Mouse (Mus musculus): ENCODE measurements around the gene Shc2. TPM values are rescaled to one million over a fixed set of nuclear protein-coding genes. Genes with fewer than 3 reads are reported as not detected.

Shc2 gene
- polyA plus RNA-seq, 1 experiment from 2014 or later: 0.08 TPM

DNA sequence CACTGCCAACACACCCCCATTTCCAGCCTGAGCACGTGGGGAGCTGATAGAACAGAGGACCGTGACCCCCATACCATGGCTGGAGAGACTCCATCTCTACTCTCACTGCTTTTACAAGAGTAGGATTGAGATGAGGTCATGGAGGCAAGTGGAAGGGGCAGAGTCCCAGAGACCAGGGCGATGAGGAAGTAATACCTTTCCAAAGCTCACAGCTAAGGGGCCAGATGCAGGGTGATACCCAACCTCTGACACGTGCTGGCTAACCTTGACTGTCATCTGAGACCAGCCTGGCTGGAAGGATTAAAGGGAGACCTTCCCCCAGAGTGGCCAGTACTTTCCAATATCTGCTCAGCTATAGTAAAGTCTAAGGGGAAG is 50.0 kb downstream of the Shc2 start:
- no peak for ATAC-seq (ENCODE audit: low read depth)
- no peak overlapping the region for H3K9ac ChIP-seq (ENCODE audit: low read depth, low read length)

DNA sequence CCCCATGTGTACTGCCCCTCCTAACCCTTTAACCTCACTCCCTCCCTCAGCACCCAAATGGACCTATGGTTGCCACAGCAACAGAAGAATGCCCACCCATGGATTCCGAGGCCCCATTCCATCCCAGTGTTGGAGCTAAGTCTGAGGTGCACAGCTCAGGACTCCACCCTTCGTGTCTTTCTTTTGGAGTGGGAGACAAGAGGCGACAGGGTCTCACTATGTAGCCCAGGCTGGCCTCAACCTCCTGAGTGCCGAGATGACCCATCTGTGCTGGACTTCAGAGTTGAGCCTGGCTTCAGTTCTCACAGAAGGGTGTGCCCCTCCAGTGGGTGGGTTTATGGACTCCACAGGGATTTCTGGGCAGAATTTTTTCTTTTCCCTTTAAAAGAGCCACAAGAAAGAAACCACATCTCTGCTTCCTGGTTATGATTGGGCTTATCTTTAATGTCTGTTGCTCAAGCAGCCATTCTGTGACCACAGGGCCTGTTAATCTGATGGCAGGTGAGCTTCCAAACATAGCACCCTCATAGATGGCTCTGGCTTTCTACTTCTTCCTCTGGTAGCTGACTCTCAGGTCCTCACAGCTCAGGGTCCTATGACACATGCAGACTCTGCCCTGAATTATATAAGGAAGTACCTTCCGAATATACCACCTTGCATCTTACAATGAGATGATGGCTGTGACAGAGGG is 50.5 kb downstream of the Shc2 start, which contains the start of gene Theg:
Gene Theg, minus strand, starts transcription at position 271 of the 691 bp plus-strand sequence.
- H3K27ac ChIP-seq (ENCODE audit: low read length): no peak within 1 kb of the TSS
- no peak within 1 kb of the TSS for H3K4me2 ChIP-seq (ENCODE audit: low read depth, low read length)
- H3K4me1 ChIP-seq (ENCODE audit: control insufficient read depth, low read depth, low read length): no peaks in the 10 kb centered on the region
- H3K4me3 ChIP-seq (ENCODE audit: low read depth, low read length): no peak within 1 kb of the TSS
- H3K27me3 ChIP-seq (ENCODE audit: control insufficient read depth, insufficient read depth, low read depth, low read length): no peaks in the 10 kb centered on the region
- 60% methylated on average over 5 of the region's 5 CpGs for WGBS (ENCODE audit: insufficient replicate concordance)
- H3K9ac ChIP-seq (ENCODE audit: low read depth, low read length): no peak within 1 kb of the TSS
- no peaks in the 10 kb centered on the region for H3K9me3 ChIP-seq (replicated peaks; ENCODE audit: control insufficient read depth, low read length)
- H3K36me3 ChIP-seq (ENCODE audit: control insufficient read depth, insufficient read depth): no peaks in the 10 kb centered on the region
- ATAC-seq (ENCODE audit: low read depth): no peak

More for the DNA sequence above, 50.0 kb downstream of the Shc2 start:
- H3K27me3 ChIP-seq (ENCODE audit: control insufficient read depth, insufficient read depth, low read depth, low read length): no peaks in the 10 kb centered on the region
- H3K4me1 ChIP-seq (ENCODE audit: control insufficient read depth, low read depth, low read length): no peaks in the 10 kb centered on the region
- WGBS (ENCODE audit: insufficient replicate concordance): 42% methylated on average over 4 of the region's 4 CpGs
- H3K4me2 ChIP-seq (ENCODE audit: low read depth, low read length): no peak overlapping the region
- H3K27ac ChIP-seq (ENCODE audit: low read length): no peak overlapping the region
- no peaks in the 10 kb centered on the region for H3K36me3 ChIP-seq (ENCODE audit: control insufficient read depth, insufficient read depth)
- H3K4me3 ChIP-seq (ENCODE audit: low read depth, low read length): no peak overlapping the region
- no peaks in the 10 kb centered on the region for H3K9me3 ChIP-seq (replicated peaks; ENCODE audit: control insufficient read depth, low read length)

DNA sequence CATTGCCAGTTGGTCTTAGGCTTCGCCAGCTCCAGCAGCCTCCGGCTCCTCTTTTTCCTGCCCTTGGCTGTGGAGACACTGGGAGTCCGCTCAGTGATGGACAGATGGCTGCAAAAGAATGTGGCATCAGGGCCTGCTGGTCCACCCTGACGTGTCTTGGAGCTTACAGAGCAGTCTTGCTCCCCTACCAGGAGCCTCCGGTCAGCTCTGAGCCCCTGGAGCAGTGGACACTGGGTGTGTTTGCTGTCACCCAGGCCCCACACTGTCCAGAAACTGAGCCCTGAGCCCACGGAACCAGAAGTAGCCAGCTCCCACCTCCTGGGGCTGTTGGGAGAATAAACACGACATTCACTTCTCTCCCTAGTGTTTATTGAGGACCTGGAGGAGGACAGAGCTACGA is 51.5 kb downstream of the Shc2 start:
- no peak overlapping the region for H3K27ac ChIP-seq (ENCODE audit: low read length)
- ATAC-seq (ENCODE audit: low read depth): no peak
- H3K36me3 ChIP-seq (ENCODE audit: control insufficient read depth, insufficient read depth): no peaks in the 10 kb centered on the region
- H3K4me3 ChIP-seq (ENCODE audit: low read depth, low read length): no peak overlapping the region
- no peaks in the 10 kb centered on the region for H3K9me3 ChIP-seq (replicated peaks; ENCODE audit: control insufficient read depth, low read length)
- H3K4me1 ChIP-seq (ENCODE audit: control insufficient read depth, low read depth, low read length): no peaks in the 10 kb centered on the region
- no peaks in the 10 kb centered on the region for H3K27me3 ChIP-seq (ENCODE audit: control insufficient read depth, insufficient read depth, low read depth, low read length)
- H3K4me2 ChIP-seq (ENCODE audit: low read depth, low read length): no peak overlapping the region
- WGBS (ENCODE audit: insufficient replicate concordance): 52% methylated on average over 8 of the region's 8 CpGs
- no peak overlapping the region for H3K9ac ChIP-seq (ENCODE audit: low read depth, low read length)

DNA sequence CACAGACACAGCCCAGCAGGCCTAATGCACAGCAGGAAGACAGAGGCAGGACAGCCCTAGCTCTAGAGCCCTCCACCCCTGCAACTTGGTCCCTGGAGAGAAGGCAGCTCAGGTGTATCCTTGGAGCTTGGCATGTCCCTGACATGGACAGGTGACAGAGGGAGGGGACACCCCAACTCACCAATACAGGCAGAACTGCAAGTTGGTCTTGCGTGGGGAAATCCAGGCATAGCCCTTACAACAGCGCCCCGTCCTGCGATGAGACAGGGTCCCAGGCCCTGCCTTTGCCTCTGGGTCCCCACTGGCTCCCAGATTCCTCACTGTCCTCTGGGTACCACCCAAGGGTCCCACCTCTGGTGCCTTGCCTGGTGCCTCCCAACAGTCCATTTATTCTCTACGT is 52.0 kb downstream of the Shc2 start:
- 73% methylated on average over 5 of the region's 5 CpGs for WGBS (ENCODE audit: insufficient replicate concordance)
- H3K4me2 ChIP-seq (ENCODE audit: low read depth, low read length): no peak overlapping the region
- no peak overlapping the region for H3K4me3 ChIP-seq (ENCODE audit: low read depth, low read length)
- no peaks in the 10 kb centered on the region for H3K4me1 ChIP-seq (ENCODE audit: control insufficient read depth, low read depth, low read length)
- H3K27ac ChIP-seq (ENCODE audit: low read length): no peak overlapping the region
- no peaks in the 10 kb centered on the region for H3K9me3 ChIP-seq (replicated peaks; ENCODE audit: control insufficient read depth, low read length)
- no peaks in the 10 kb centered on the region for H3K27me3 ChIP-seq (ENCODE audit: control insufficient read depth, insufficient read depth, low read depth, low read length)
- ATAC-seq (ENCODE audit: low read depth): no peak
- H3K36me3 ChIP-seq (ENCODE audit: control insufficient read depth, insufficient read depth): no peaks in the 10 kb centered on the region
- no peak overlapping the region for H3K9ac ChIP-seq (ENCODE audit: low read depth, low read length)

DNA sequence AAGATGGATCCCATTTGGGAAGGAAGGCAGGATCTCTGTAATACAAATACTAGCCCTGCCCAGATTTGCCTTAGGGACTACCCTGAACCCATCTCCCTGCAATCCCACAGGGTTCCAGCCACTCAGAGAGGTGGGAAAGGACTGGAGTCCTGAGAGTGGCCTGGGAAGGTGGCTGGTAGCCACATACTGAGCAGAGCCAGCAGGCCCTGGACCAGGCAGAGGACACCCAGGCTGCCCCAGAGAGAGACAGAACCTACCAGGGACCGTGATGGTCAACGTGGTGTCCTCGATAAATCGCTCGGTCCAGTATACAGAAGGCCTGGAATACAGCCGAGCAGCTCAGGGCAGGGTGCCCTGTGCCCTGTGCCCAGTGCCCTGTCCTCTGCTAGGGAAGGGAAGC is 52.6 kb downstream of the Shc2 start:
- no peaks in the 10 kb centered on the region for H3K4me1 ChIP-seq (ENCODE audit: control insufficient read depth, low read depth, low read length)
- ATAC-seq (ENCODE audit: low read depth): no peak
- H3K9ac ChIP-seq (ENCODE audit: low read depth, low read length): no peak overlapping the region
- no peaks in the 10 kb centered on the region for H3K36me3 ChIP-seq (ENCODE audit: control insufficient read depth, insufficient read depth)
- no peak overlapping the region for H3K4me2 ChIP-seq (ENCODE audit: low read depth, low read length)
- H3K4me3 ChIP-seq (ENCODE audit: low read depth, low read length): no peak overlapping the region
- no peak overlapping the region for H3K27ac ChIP-seq (ENCODE audit: low read length)
- WGBS (ENCODE audit: insufficient replicate concordance): 70% methylated on average over 6 of the region's 6 CpGs
- no peaks in the 10 kb centered on the region for H3K9me3 ChIP-seq (replicated peaks; ENCODE audit: control insufficient read depth, low read length)
- H3K27me3 ChIP-seq (ENCODE audit: control insufficient read depth, insufficient read depth, low read depth, low read length): no peaks in the 10 kb centered on the region

DNA sequence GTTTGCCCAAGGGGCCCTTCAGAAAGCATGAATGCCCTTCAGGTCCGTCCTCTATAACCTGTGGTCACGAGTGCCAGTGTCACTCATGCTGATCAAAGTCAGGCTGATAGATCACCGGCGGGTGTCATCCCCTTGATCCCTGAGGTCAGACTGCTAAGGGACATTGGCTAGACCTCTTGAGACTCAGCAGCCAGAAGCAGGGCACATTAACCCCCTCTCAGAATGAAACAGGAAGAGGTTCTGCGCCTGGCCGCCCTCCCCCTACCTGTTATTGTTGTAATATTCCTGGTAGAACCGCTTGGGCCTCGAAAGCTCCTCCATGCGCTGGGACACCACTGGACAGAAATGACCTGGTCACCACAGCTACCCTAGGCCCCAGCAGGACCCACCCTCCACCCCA is 53.3 kb downstream of the Shc2 start:
- Histone ChIP-seq H3K9me3 (replicated peaks; ENCODE audit: control insufficient read depth, low read length) (no peaks in the 10 kb centered on the region), H3K36me3 (ENCODE audit: control insufficient read depth, insufficient read depth) (no peaks in the 10 kb centered on the region), H3K4me2 (ENCODE audit: low read depth, low read length) (no peak overlapping the region), H3K27ac (ENCODE audit: low read length) (no peak overlapping the region), H3K4me3 (ENCODE audit: low read depth, low read length) (no peak overlapping the region), H3K27me3 (ENCODE audit: control insufficient read depth, insufficient read depth, low read depth, low read length) (no peaks in the 10 kb centered on the region), H3K9ac (ENCODE audit: low read depth, low read length) (no peak overlapping the region), H3K4me1 (ENCODE audit: control insufficient read depth, low read depth, low read length) (no peaks in the 10 kb centered on the region)
- WGBS (ENCODE audit: insufficient replicate concordance): 58% methylated on average over 9 of the region's 9 CpGs
- ATAC-seq (ENCODE audit: low read depth): no peak

DNA sequence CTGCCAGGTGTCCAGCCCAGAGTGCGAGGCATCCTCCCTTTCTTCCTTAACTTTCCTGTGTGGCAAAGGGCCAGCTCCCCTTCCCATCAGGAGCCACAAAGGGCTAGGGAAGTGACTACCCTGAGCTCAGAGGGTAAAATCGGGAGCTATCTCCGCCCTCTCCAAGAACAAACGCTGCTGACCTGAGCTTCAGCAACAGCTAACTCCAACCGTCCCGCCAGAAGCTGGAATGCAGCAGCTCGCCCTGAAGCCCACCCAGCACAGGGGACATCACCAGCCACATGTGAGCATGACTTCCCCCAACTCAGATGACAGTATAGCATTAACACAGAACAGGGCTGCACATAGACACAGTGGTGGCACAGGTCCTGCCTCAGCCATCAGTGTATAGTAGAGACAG is 53.7 kb downstream of the Shc2 start:
- H3K27ac ChIP-seq (ENCODE audit: low read length): no peak overlapping the region
- H3K9me3 ChIP-seq (replicated peaks; ENCODE audit: control insufficient read depth, low read length): no peaks in the 10 kb centered on the region
- H3K4me2 ChIP-seq (ENCODE audit: low read depth, low read length): no peak overlapping the region
- no peaks in the 10 kb centered on the region for H3K36me3 ChIP-seq (ENCODE audit: control insufficient read depth, insufficient read depth)
- H3K4me3 ChIP-seq (ENCODE audit: low read depth, low read length): no peak overlapping the region
- WGBS (ENCODE audit: insufficient replicate concordance): 43% methylated on average over 7 of the region's 7 CpGs
- no peaks in the 10 kb centered on the region for H3K27me3 ChIP-seq (ENCODE audit: control insufficient read depth, insufficient read depth, low read depth, low read length)
- ATAC-seq (ENCODE audit: low read depth): no peak
- no peak overlapping the region for H3K9ac ChIP-seq (ENCODE audit: low read depth, low read length)
- H3K4me1 ChIP-seq (ENCODE audit: control insufficient read depth, low read depth, low read length): no peaks in the 10 kb centered on the region

DNA sequence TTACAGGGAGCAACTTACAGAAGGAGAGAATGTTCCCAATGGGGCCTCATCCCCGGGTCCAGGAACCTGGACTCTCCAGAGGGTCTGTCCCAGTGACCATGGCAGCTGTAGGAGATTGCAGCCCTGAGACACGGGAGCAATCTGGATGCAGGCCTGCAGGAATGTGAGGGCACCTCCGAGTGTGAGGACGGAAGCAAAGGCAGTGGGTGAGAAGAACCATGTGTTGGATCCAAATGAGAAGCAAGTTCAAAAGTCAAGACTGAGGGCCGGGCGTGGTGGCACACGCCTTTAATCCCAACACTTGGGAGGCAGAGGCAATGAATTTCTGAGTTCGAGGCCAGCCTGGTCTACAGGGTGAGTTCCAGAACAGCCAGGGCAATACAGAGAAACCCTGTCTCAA is 56.2 kb downstream of the Shc2 start:
- no peak overlapping the region for H3K4me2 ChIP-seq (ENCODE audit: low read depth, low read length)
- ATAC-seq (ENCODE audit: low read depth): no peak
- no peaks in the 10 kb centered on the region for H3K27me3 ChIP-seq (ENCODE audit: control insufficient read depth, insufficient read depth, low read depth, low read length)
- no peaks in the 10 kb centered on the region for H3K36me3 ChIP-seq (ENCODE audit: control insufficient read depth, insufficient read depth)
- no peaks in the 10 kb centered on the region for H3K4me1 ChIP-seq (ENCODE audit: control insufficient read depth, low read depth, low read length)
- no peak overlapping the region for H3K27ac ChIP-seq (ENCODE audit: low read length)
- H3K4me3 ChIP-seq (ENCODE audit: low read depth, low read length): no peak overlapping the region
- WGBS (ENCODE audit: insufficient replicate concordance): 72% methylated on average over 8 of the region's 8 CpGs
- H3K9me3 ChIP-seq (replicated peaks; ENCODE audit: control insufficient read depth, low read length): no peaks in the 10 kb centered on the region
- H3K9ac ChIP-seq (ENCODE audit: low read depth, low read length): no peak overlapping the region

DNA sequence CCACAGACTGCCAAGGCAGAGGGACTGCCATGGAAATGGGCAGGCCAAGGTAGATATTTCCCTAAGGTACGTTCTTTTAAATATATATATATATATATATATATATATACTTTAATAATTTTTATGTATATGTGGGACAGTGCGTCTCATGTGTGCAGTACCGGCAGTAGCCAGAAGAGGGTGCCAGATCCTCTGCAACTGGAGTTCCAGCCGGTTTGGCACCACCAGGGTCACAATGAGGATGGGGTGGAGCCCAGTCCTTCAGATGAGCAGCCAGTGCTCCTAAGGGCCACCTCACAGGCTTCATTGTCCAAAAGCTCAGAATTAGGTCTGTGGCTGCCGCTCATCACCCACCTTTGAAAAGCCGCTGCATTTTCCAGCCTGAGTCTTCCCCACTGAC is 56.9 kb downstream of the Shc2 start:
- H3K4me3 ChIP-seq (ENCODE audit: low read depth, low read length): no peak overlapping the region
- H3K4me1 ChIP-seq (ENCODE audit: control insufficient read depth, low read depth, low read length): no peaks in the 10 kb centered on the region
- no peak overlapping the region for H3K4me2 ChIP-seq (ENCODE audit: low read depth, low read length)
- WGBS (ENCODE audit: insufficient replicate concordance): 38% methylated on average over 6 of the region's 6 CpGs
- ATAC-seq (ENCODE audit: low read depth): no peak
- H3K9ac ChIP-seq (ENCODE audit: low read depth, low read length): no peak overlapping the region
- H3K27me3 ChIP-seq (ENCODE audit: control insufficient read depth, insufficient read depth, low read depth, low read length): no peaks in the 10 kb centered on the region
- H3K36me3 ChIP-seq (ENCODE audit: control insufficient read depth, insufficient read depth): no peaks in the 10 kb centered on the region
- no peak overlapping the region for H3K27ac ChIP-seq (ENCODE audit: low read length)
- H3K9me3 ChIP-seq (replicated peaks; ENCODE audit: control insufficient read depth, low read length): no peaks in the 10 kb centered on the region
